Mouse (Mus musculus) gastrocnemius, postnatal 10 days (tissue): Measurements from ENCODE around the gene Six2. TPM values are rescaled to one million over a fixed set of nuclear protein-coding genes. Genes with fewer than 3 reads are reported as not detected.
A peak's percentile ranks its signal among the peaks of the same experiment; 100 is the strongest.

Experiments
- DNase-seq: peaks from one replicate; pipeline ENCODE4 v3.0.0; 2021; ENCODE audit warnings: mixed read lengths
- total RNA-seq, 2 experiments: library from RNA; stranded (reverse); gene quantifications; 2 replicates each; pipeline ENCODE4 v1.2.3; 2021

The Six2 gene
- total RNA-seq, 2 experiments from 2014 or later, result 13.0 to 13.7 TPM

- no peak for DNase-seq
Observed at GRCm38 (mm10) chr17:85661521-85661920, 26.6 kb downstream of the Six2 start.

GRCm38 (mm10) chr17:85660016-85660415, 28.1 kb downstream of the Six2 start:
- DNase-seq, result no peak

- DNase-seq, result peak; percentile 62
Observed at GRCm38 (mm10) chr17:85645718-85646665, 42.1 kb downstream of the Six2 start.

GRCm38 (mm10) chr17:85645312-85645711, 42.8 kb downstream of the Six2 start:
- no peak for DNase-seq

GRCm38 (mm10) chr17:85637876-85638275, 50.2 kb downstream of the Six2 start:
- DNase-seq, result no peak

Other genes with a start within 250 kb of the Six2 start
- not detected for gene Six3, start 74.7 kb downstream of the Six2 start, total RNA-seq